Mouse (Mus musculus): ENCODE measurements around the gene B3gnt2. TPM values are rescaled to one million over a fixed set of nuclear protein-coding genes. Genes with fewer than 3 reads are reported as not detected.

B3gnt2 gene
- total and polyA plus RNA-seq, 3 experiments = 36.8 to 66.4 TPM; not detected in 1

- no peak overlapping the region for H3K9ac ChIP-seq (ENCODE audit: control insufficient read depth, low read depth, low read length, poor library complexity, severe bottlenecking)
- H3K79me2 ChIP-seq (ENCODE audit: control insufficient read depth, insufficient read depth, low read length, poor library complexity) = no peaks in the 10 kb centered on the region
- no peaks in the 10 kb centered on the region for H3K9me3 ChIP-seq (replicated peaks; ENCODE audit: insufficient read depth, low read length)
- no peaks in the 10 kb centered on the region for H3K27me3 ChIP-seq (ENCODE audit: control insufficient read depth in 1 of 2, insufficient read depth in 2 of 2, low read length in 2 of 2)
- H3K4me1 ChIP-seq (ENCODE audit: control insufficient read depth in 1 of 2, insufficient read depth in 2 of 2, low read length in 2 of 2) = peaks cover 6 to 8% of the 10 kb centered on the region in 2 experiments; a peak in 3 of 4 replicates
- H3K27ac ChIP-seq (ENCODE audit: control insufficient read depth, low read depth, low read length) = no peak overlapping the region
- TF ChIP-seq TAL1 (IDR thresholded peaks at IDR 0.05; ENCODE audit: low read length) (no peak), CTCF (IDR thresholded peaks at IDR 0.05 in 2 of 3, conservative IDR thresholded peaks at IDR 0.05 in 1 of 3; ENCODE audit: control insufficient read depth in 1 of 3, insufficient read depth in 1 of 3, low read depth in 2 of 3, low read length in 3 of 3, poor library complexity in 1 of 3, severe bottlenecking in 1 of 3) (no peak)
- peaks cover 0 to 12% of the 10 kb centered on the region in 2 experiments; a peak in 2 of 4 replicates for H3K36me3 ChIP-seq (ENCODE audit: control insufficient read depth in 1 of 2, insufficient read depth in 2 of 2, low read length in 2 of 2)
- DNase-seq (ENCODE audit: low read depth, low spot score) = no peak
- no peak overlapping the region for H3K4me3 ChIP-seq (ENCODE audit: control insufficient read depth in 1 of 2, insufficient read depth in 1 of 2, low read depth in 2 of 2, low read length in 2 of 2)
Measured at GRCm38 (mm10) chr11:22880383-22881172, 19.8 kb upstream of the B3gnt2 start.

- Histone ChIP-seq H3K36me3 (ENCODE audit: control insufficient read depth in 1 of 2, insufficient read depth in 2 of 2, low read length in 2 of 2) (peaks cover 0 to 10% of the 10 kb centered on the region in 2 experiments; a peak in 2 of 4 replicates), H3K4me1 (ENCODE audit: control insufficient read depth in 1 of 2, insufficient read depth in 2 of 2, low read length in 2 of 2) (peaks cover 5 to 8% of the 10 kb centered on the region in 2 experiments; a peak in 3 of 4 replicates), H3K79me2 (ENCODE audit: control insufficient read depth, insufficient read depth, low read length, poor library complexity) (no peaks in the 10 kb centered on the region), H3K27me3 (ENCODE audit: control insufficient read depth in 1 of 2, insufficient read depth in 2 of 2, low read length in 2 of 2) (no peaks in the 10 kb centered on the region), H3K9ac (ENCODE audit: control insufficient read depth, low read depth, low read length, poor library complexity, severe bottlenecking) (no peak overlapping the region), H3K27ac (ENCODE audit: control insufficient read depth, low read depth, low read length) (no peak overlapping the region), H3K4me3 (ENCODE audit: control insufficient read depth in 1 of 2, insufficient read depth in 1 of 2, low read depth in 2 of 2, low read length in 2 of 2) (no peak overlapping the region), H3K9me3 (replicated peaks; ENCODE audit: insufficient read depth, low read length) (no peaks in the 10 kb centered on the region)
- TF ChIP-seq MEF2A (IDR thresholded peaks at IDR 0.05; ENCODE audit: extremely low read depth, insufficient replicate concordance, low read depth, low read length, poor library complexity, severe bottlenecking) (no peak), MYC (IDR thresholded peaks at IDR 0.05; ENCODE audit: low read depth, low read length) (no peak), USF2 (IDR thresholded peaks at IDR 0.05; ENCODE audit: borderline replicate concordance in 1 of 2, insufficient read depth in 1 of 2, low read depth in 1 of 2, low read length in 2 of 2) (no peak), TCF12 (IDR thresholded peaks at IDR 0.05; ENCODE audit: low read depth, low read length) (no peak), EP300 (IDR thresholded peaks at IDR 0.05; ENCODE audit: low read depth in 1 of 2, low read length in 2 of 2) (no peak), MAX (IDR thresholded peaks at IDR 0.05; ENCODE audit: low read length) (no peak), KAT2A (conservative IDR thresholded peaks at IDR 0.05; ENCODE audit: low read depth, low read length) (no peak), CHD2 (IDR thresholded peaks at IDR 0.05; ENCODE audit: low read length) (no peak), NRF1 (IDR thresholded peaks at IDR 0.05; ENCODE audit: insufficient read depth, low read depth, low read length, poor library complexity, severe bottlenecking) (no peak), GATA1 (IDR thresholded peaks at IDR 0.05; ENCODE audit: low read depth, low read length) (no peak), UBTF (IDR thresholded peaks at IDR 0.05; ENCODE audit: borderline replicate concordance, insufficient read depth, low read depth, low read length) (no peak), ZC3H11A (IDR thresholded peaks at IDR 0.05; ENCODE audit: low read depth, low read length) (no peak)
- DNase-seq (ENCODE audit: low read depth, low spot score) = no peak
Measured at GRCm38 (mm10) chr11:22879645-22880044, 18.9 kb upstream of the B3gnt2 start.
